Mouse (Mus musculus) left cerebral cortex, adult 9 months (tissue): ENCODE data around the gene Tnfaip1.
A peak's percentile ranks its signal among the peaks of the same experiment; 100 is the strongest.

ENCODE experiments used
- DNase-seq, 2 experiments: peaks; one replicate each; pipeline ENCODE4 v3.0.0; 2022; ENCODE audit warnings: low spot score in 2 of 2

Gene Tnfaip1

DNA sequence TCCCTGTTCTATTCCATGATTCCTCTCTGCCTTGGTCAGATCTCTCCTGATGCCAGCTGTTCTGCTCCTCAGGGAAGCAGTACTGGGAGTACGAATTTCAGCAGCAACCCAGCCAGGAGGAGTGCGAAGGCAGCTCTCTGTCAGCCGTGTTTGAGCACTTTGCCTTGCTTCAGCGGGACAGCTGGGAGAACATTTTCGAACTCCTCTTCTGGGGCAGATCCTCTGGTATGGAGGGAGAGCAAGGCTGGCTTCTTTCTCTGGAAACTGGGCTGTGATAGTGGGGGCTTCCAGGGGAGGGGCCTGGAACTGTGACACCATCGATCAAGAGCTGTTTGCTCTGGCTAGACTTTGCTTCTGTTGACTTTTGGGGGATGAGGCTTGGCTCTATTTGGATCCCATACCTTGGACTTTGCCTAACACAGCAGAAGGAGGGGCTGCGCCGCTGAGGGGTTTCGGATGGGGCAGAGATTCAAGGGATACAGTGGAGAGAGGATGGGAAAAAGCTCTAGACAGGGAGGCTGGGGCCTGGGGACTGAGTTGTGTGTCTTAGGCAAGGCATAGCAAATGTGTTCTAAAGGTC lies 35.4 kb downstream of the Tnfaip1 start:
- no peak for DNase-seq

DNA sequence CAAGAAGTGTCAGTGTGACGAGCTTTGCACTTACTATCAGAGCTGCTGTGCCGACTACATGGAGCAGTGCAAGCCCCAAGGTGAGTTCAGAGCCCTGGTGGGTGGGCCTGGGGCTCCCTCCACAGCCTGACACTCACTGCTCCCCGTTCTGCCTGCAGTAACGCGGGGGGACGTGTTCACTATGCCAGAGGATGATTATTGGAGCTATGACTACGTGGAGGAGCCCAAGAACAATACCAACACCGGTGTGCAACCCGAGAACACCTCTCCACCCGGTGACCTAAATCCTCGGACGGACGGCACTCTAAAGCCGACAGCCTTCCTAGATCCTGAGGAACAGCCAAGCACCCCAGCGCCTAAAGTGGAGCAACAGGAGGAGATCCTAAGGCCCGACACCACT lies 36.6 kb downstream of the Tnfaip1 start:
- no peak for DNase-seq

DNA sequence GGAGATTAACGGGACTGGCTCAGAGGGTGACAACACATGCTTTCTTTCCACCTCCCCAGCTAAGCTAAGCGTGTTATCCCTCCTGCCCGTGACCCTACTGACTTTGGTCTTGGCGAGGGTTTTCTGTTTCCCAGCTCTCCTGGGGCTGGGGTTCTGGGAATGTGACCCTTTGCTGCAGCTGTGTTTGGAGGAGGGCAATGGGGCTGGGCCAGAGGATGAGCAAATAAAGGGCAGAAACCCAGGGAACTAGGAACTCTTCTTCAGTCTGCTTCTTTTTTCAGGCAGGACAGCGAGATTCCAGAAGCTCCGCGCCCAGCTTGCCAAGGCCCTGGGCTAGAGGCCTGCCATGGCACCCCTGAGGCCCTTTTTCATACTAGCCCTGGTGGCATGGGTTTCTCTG lies 37.1 kb downstream of the Tnfaip1 start, which contains the start of gene Vtn:
TSS of gene Vtn (plus strand) at position 88 of the 400 bp plus-strand sequence.
- DNase-seq = no peak

DNA sequence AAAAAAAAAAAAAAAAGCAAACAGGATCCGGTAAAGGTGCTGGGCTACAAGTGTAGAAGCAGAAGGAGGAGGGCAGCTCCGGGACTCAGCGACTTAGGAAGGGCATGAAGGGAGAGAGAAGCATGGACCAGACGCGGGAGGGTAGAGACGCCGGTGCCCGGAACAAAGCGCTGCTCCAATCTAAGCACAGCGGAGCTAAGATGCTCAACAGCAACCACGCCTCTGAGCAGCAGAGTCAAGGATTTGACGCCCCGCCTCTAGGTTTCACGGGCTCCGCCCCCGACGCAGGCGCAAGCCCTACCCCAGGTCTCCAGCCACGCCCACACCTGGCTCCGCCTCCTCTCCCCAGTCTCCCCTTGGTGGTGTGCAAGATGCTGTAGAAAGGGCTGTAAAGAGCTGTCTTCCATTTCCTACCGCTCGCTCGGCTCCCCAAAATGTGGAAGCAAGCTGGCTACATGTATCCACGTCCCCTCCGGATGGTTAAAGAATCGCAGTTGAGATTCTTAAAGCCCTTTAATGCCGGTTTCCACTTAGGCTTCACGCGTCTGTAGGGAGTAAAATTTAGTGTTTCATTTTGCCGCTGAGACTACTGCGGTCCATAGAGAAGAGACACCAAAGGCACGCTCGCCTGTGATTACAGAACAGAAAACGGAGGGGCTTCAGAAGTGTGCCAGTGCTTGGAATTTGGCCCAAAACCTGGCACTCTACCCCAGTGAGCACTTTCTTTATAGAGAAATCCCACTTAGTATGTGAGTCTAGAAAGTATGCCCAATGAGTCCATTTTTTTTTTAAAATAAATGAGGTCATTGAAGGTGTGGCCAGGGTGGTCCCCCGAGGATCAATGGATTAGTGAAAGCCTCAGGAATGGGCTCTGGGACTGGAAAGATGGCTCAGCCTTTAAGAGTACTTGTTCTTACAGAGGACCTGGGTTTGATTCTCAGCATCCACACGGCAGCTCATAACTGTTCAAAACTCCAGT lies 38.3 kb downstream of the Tnfaip1 start, which contains the start of gene Sarm1:
TSS of gene Sarm1 (minus strand) at position 211 of the 979 bp plus-strand sequence.
- peak; percentile 91 to 96 for DNase-seq

DNA sequence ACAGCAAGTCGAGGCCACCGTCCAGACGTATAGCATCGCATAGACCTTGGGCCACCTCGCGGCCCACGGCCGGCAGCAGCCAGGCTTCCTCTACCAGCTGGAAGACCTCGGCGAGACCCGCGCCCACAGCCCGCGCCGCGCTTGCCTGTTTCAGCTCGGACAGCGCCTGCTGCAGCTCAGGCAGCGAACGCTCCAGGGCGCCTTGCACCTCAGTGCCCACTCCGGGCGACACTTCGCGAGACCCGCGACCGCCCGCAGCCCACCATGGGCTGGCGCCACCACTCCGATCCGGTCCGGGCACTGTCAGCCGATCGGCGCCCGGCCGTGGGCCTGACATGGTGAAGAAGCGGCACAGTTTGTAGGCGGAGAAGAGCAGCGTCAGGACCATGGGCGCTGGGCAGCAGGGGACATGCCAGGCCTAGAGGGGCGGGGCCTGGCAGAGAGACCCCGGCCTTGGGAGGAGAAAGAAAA lies 39.0 kb downstream of the Tnfaip1 start:
- DNase-seq = peak in 1 of 2 experiments; percentile 32

DNA sequence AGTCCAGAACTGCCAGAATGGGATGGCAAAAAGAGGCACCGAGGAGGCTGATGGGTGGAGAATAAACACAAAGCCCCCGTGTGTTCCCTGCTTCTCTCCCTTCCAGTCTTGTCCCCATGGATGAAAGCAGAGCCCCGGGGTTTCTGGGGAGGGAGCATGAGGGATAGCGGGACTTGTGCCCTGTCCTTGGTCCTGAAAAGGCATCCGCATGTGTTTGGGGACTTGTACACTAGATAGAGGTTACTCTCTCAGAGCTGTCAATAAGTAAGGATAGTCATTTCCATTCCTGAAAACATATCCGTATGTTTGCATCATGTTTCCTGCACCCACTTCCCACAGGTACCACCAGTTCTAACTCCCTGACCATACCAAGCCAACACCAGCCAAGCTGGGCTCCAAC lies 40.2 kb downstream of the Tnfaip1 start:
- no peak for DNase-seq

DNA sequence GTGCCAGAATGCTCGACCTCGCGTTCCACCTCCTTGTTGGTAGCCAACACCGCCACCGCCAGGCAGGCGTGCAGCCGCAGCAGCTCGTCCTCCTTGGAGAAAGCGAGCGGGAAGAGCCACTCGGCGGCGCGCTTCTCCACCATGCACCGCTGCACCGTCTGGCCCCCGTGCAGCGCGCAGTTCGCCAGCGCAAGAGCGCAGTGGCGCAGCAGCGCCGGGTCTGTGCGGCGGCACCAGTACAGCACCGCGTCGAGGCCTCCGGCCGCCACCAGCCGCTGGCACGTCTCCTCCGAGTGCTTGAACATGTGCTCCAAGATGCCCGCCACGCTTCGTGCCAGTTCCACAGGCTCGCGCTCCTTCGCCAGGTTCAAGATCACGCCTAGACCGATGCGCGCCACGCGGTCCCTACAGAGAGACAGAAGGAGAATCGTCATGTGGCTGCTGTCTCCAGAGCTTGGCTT lies 45.3 kb downstream of the Tnfaip1 start:
- peak in 1 of 2 experiments; percentile 57 for DNase-seq

DNA sequence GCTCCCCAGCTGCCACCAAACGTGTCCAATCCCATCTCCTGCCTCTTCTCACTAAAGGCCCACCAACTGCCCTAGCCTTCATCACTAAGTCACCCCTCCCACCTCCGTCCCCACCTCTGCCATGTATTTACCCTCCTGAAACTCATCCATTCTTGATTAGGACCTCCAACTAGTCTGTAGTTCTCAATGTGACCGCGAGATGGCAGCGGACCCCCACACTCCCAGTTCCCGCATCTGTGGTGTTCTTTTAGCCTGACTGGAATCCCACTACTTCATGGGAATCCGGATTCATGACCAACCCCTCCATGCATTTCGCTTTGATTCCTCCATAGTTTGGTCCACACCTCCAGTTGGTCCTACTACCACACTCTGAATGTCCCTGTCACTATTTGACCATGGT lies 48.0 kb downstream of the Tnfaip1 start:
- DNase-seq = peak in 1 of 2 experiments; percentile 77

DNA sequence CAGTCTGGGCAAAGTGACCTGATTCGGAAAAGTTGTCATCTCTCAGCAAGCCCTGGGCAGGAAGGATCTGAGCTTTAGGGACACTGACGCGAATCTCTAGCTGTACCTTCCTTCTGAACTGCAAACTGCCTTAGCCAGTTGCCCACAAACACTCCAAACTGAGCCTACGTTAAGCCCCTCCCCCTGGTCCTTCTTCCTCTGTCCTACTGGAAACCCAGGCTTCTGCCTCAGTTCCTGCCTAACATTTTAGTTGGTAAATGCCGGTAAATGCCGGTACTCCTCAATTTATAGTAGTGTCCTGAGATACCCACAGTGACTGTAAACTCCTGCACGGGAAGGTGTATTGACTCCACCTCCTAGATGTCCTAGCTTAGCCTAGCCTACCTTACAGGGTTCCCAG lies 52.5 kb downstream of the Tnfaip1 start:
- DNase-seq = no peak

DNA sequence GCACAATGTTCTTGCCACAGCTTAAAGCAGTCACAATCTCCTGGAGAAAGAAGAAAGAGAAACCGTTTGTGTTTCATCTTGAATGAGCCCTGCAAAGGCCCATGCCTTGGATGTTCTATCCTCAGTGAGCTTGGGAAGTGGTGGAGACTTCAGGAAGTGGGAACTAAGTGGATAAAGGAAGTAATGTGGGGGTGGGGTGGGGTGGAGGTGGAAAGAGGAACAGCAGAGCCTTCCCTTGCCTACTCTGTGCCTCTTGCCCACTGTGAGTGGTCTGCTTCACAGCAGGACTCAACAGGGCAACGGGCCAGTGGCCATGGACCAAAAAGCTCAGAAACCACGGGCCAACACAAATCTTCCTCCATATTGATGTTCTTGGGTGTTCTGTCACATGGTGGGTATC lies 60.8 kb downstream of the Tnfaip1 start:
- DNase-seq = no peak
